In genomic region chr11:117028861-117029568, GRCm38 (mm10) we compare ENCODE assay signal across 10 mouse cellular contexts.
DNase-seq lines count a peak whose midpoint lies in the region; ATAC-seq and TF ChIP-seq lines count a peak whose summit lies in the region.
"Had no signal": no experiment of that assay in that cellular context is flagged by ENCODE, and none has a peak within 500 bp of the region (broad histone marks: within the 10 kb centered on the region; RNA-seq: fewer than 3 reads in every experiment).

No protein-coding gene starts in this region.

- H3K4me1 ChIP-seq in CH12.LX (ENCODE audit: control insufficient read depth in 1 of 2, insufficient read depth in 2 of 2): peaks cover 25 to 37% of the 10 kb centered on the region in 2 experiments
- H3K4me1 ChIP-seq in cortical plate, adult 2 months (ENCODE audit: control insufficient read depth, insufficient read depth, low read length): peaks cover 20% of the 10 kb centered on the region
- H3K4me1 ChIP-seq in midbrain, embryonic 11.5 days (ENCODE audit: control insufficient read depth, insufficient read depth, low read length): no peaks in the 10 kb centered on the region

- H3K27me3 ChIP-seq in CH12.LX (replicated peaks): peaks cover 22% of the 10 kb centered on the region
- no peaks in the 10 kb centered on the region for H3K27me3 ChIP-seq in midbrain, embryonic 11.5 days (ENCODE audit: control insufficient read depth, insufficient read depth, low read length)
- H3K27me3 ChIP-seq: stomach, embryonic 15.5 days had no signal

- peak; percentile 72 for DNase-seq in CH12.LX (ENCODE audit: extremely low read depth)
- peak; percentile 62 for DNase-seq in layer of hippocampus, adult 8-10 months (ENCODE audit: low spot score in 2 of 2)
- no peak for DNase-seq in midbrain, embryonic 11.5 days (ENCODE audit: low spot score, missing footprints)
- DNase-seq in adrenal gland, adult 8-10 months: no peak
- no peak for DNase-seq in urinary bladder, adult 2 months (ENCODE audit: low spot score)
- no peak for DNase-seq in gastrocnemius, adult 8-10 months (ENCODE audit: low spot score in 2 of 2)
- no peak for DNase-seq in heart, postnatal 36 days

- no peaks in the 10 kb centered on the region for H3K79me2 ChIP-seq in CH12.LX (replicated peaks; ENCODE audit: control insufficient read depth, extremely low read depth, insufficient read depth, poor library complexity, severe bottlenecking)

- 61% methylated on average over 19 of the region's 19 CpGs for whole genome bisulfite sequencing in midbrain, embryonic 11.5 days

- no peak overlapping the region for H3K4me3 ChIP-seq in CH12.LX (replicated peaks in 1 of 3; ENCODE audit: low read depth in 2 of 3, low read length in 2 of 3, poor library complexity in 1 of 3)
- no peak overlapping the region for H3K4me3 ChIP-seq in cortical plate, adult 2 months (ENCODE audit: insufficient read depth, low read length)
- H3K4me3 ChIP-seq in midbrain, embryonic 11.5 days (ENCODE audit: low read depth, low read length): no peak overlapping the region
- H3K4me3 ChIP-seq: stomach, embryonic 15.5 days had no signal

- dilution Hi-C loops in CH12.LX (cut with MboI; ENCODE audit: extremely low pct_ligation_motif_present, extremely low pct_unique_long_range_greater_than_20kb, low sequenced_read_pairs): no loop called here

- intact Hi-C loops in heart, postnatal 36 days (cut with DNase I): no loop called here

- H3K4me2 ChIP-seq in CH12.LX (ENCODE audit: insufficient read depth, low read depth, poor library complexity, severe bottlenecking): peak overlapping the region; percentile 12
- no peak overlapping the region for H3K4me2 ChIP-seq in midbrain, embryonic 11.5 days
- H3K4me2 ChIP-seq: stomach, embryonic 15.5 days had no signal

- H3K9me3 ChIP-seq in CH12.LX (replicated peaks; ENCODE audit: low read length): peaks cover 19% of the 10 kb centered on the region
- no peaks in the 10 kb centered on the region for H3K9me3 ChIP-seq in midbrain, embryonic 11.5 days (ENCODE audit: control insufficient read depth, low read length)
- H3K9me3 ChIP-seq: stomach, embryonic 15.5 days had no signal

- peak in 1 of 2 experiments; percentile 3; a peak in 1 of 4 replicates for TF ChIP-seq CTCF in CH12.LX (conservative IDR thresholded peaks at IDR 0.05 in 1 of 2, IDR thresholded peaks at IDR 0.05 in 1 of 2; ENCODE audit: low read depth in 2 of 2, low read length in 2 of 2)
- TF ChIP-seq CTCF in cortical plate, adult 2 months (IDR thresholded peaks at IDR 0.05; ENCODE audit: extremely low read depth, insufficient read depth, low read length): no peak

- no peak overlapping the region for H3K27ac ChIP-seq in CH12.LX (ENCODE audit: insufficient read depth, low read depth)
- H3K27ac ChIP-seq in cortical plate, adult 2 months (ENCODE audit: insufficient read depth, low read length): peak overlapping the region; percentile 88
- peak overlapping the region; percentile 25; the same call in 1 of the 2 replicates for H3K27ac ChIP-seq in midbrain, embryonic 11.5 days (ENCODE audit: low read depth, low read length)
- H3K27ac ChIP-seq: macrophage; stomach, embryonic 15.5 days had no signal

- no peak for TF ChIP-seq POLR2A in CH12.LX (IDR thresholded peaks at IDR 0.05; ENCODE audit: low read depth, low read length)
- peak; percentile 20; the same call in 1 of the 2 replicates for TF ChIP-seq POLR2A in cortical plate, adult 2 months (IDR thresholded peaks at IDR 0.05; ENCODE audit: extremely low read depth, insufficient read depth, low read length)

- peak; percentile 48; the same call in 1 of the 2 replicates for ATAC-seq in midbrain, embryonic 11.5 days (ENCODE audit: low FRiP score)

- peak; percentile 46 for TF ChIP-seq EP300 in CH12.LX (IDR thresholded peaks at IDR 0.05; ENCODE audit: low read length)

- no peak overlapping the region for H3K9ac ChIP-seq in CH12.LX (ENCODE audit: insufficient read depth, low read depth)
- H3K9ac ChIP-seq in midbrain, embryonic 11.5 days (ENCODE audit: low read length): no peak overlapping the region
- H3K9ac ChIP-seq: stomach, embryonic 15.5 days had no signal

- peak; percentile 1; the same call in 1 of the 2 replicates for TF ChIP-seq RAD21 in CH12.LX (IDR thresholded peaks at IDR 0.05; ENCODE audit: low read depth, low read length)

- in situ Hi-C loops in CH12.LX (cut with MboI; ENCODE audit: low pct_ligation_motif_present, low pct_unique_long_range_greater_than_20kb, low sequenced_read_pairs): no loop called here

- H3K36me3 ChIP-seq in CH12.LX (replicated peaks in 1 of 2; ENCODE audit: control insufficient read depth in 1 of 2, insufficient read depth in 1 of 2, low read length in 1 of 2): no peaks in the 10 kb centered on the region
- H3K36me3 ChIP-seq in midbrain, embryonic 11.5 days (ENCODE audit: control insufficient read depth, insufficient read depth, low read length): no peaks in the 10 kb centered on the region
- H3K36me3 ChIP-seq: stomach, embryonic 15.5 days had no signal

TF ChIP-seq in CH12.LX, 34 proteins besides CTCF, POLR2A, EP300 and RAD21:
- TF ChIP-seq MAZ (IDR thresholded peaks at IDR 0.05; ENCODE audit: low read depth, low read length): 0 out of 2 replicates have a peak, but pooled peaks have one; percentile 46
- TF ChIP-seq IRF4 (IDR thresholded peaks at IDR 0.05; ENCODE audit: low read depth, low read length): peak; percentile 60; the same call in 1 of the 2 replicates
- TF ChIP-seq ETS1 (conservative IDR thresholded peaks at IDR 0.05; ENCODE audit: low read depth, low read length): 0 out of 2 replicates have a peak, but pooled peaks have one; percentile 42
- no peak for TF ChIP-seq ZC3H11A (IDR thresholded peaks at IDR 0.05; ENCODE audit: low read depth, low read length)
- TF ChIP-seq MXI1 (IDR thresholded peaks at IDR 0.05; ENCODE audit: low read depth, low read length): peak; percentile 49; the same call in 1 of the 2 replicates
- TF ChIP-seq RCOR1 (conservative IDR thresholded peaks at IDR 0.05; ENCODE audit: low read depth, low read length): peak; percentile 69; the same call in 1 of the 2 replicates
- peak; percentile 65; the same call in 1 of the 2 replicates for TF ChIP-seq MAX (IDR thresholded peaks at IDR 0.05; ENCODE audit: low read length)
- TF ChIP-seq BHLHE40 (IDR thresholded peaks at IDR 0.05; ENCODE audit: low read depth, low read length): peak; percentile 55
- TF ChIP-seq TCF12 (IDR thresholded peaks at IDR 0.05; ENCODE audit: low read depth, low read length): peak; percentile 42; the same call in 1 of the 2 replicates
- no peak for TF ChIP-seq USF2 (conservative IDR thresholded peaks at IDR 0.05; ENCODE audit: low read depth, low read length)
- no peak for TF ChIP-seq ZMIZ1 (IDR thresholded peaks at IDR 0.05; ENCODE audit: low read depth, low read length)
- TF ChIP-seq KAT2A (IDR thresholded peaks at IDR 0.05; ENCODE audit: insufficient replicate concordance, low read length): no peak
- 0 out of 2 replicates have a peak, but pooled peaks have one; percentile 6 for TF ChIP-seq SIN3A (IDR thresholded peaks at IDR 0.05; ENCODE audit: low read length)
- TF ChIP-seq MEF2A (IDR thresholded peaks at IDR 0.05; ENCODE audit: borderline replicate concordance, low read depth, low read length): peak; percentile 91
- TF ChIP-seq HCFC1 (IDR thresholded peaks at IDR 0.05; ENCODE audit: low read depth, low read length): no peak

Comparison
In these comparisons a context has a peak if more than half of its experiments do, and no peak if none do; other contexts are left out.
1. DNase-seq: peak in CH12.LX (single experiment) and layer of hippocampus, adult 8-10 months (2 of 2); none in midbrain, embryonic 11.5 days (single experiment), adrenal gland, adult 8-10 months (single experiment), urinary bladder, adult 2 months (single experiment), gastrocnemius, adult 8-10 months (0 of 2) and heart, postnatal 36 days (0 of 2).